Mouse (Mus musculus): ENCODE measurements at regions not wholly inside any gene's neighbourhood (a gene's known extent, or its start where the extent isn't known, plus 50 kb on each side); places are given as distances from the start of the nearest gene placed in this dataset.

GRCm38 (mm10) chr7:51722420-51722819 lies 100.6 kb downstream of the Slc17a6 start:
- peak; percentile 19 for DNase-seq (ENCODE audit: low spot score)

DNA sequence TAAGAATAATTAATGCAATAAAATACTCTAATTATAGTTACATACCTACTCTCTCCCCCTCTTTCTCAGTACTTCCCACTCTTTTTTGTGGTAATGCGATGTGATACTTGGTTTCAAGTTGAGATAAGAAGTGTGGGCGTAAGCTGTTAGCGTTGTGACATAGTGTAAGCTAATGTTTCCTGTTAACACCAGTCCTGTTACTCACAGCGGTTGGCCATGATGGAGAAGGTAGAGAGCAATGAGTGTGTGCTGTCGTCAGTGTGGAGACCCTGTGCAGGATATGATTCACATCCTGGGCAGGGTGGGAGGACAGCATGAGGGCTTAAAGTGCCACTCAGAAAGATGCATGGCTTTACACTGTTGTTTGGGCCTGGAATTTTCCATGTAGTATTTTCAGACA lies 102.1 kb downstream of the Slc17a6 start:
- DNase-seq (ENCODE audit: low spot score), result no peak

GRCm38 (mm10) chr7:51736285-51736684 lies 114.5 kb downstream of the Slc17a6 start:
- DNase-seq (ENCODE audit: low spot score), result no peak

DNA sequence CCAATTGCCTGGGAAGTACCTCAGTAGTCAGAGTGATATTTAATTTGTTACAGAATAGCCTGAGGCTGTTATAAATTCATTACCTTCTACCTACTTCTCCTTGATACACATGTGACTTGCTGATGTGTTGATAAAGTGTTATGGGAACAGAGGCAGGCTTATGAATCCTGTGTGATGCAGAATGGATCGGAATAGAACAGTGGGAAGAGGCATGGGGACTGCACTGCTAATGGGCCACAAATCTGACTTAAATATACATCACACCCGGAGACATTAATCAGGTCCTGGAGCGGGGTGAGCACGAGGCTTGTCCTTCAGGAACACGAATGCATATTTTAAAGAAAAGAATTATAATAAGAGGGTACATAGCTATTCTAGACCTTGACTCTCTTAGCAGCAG lies 117.8 kb downstream of the Slc17a6 start:
- DNase-seq (ENCODE audit: low spot score), result no peak

- DNase-seq (ENCODE audit: low spot score), result no peak
Measured at GRCm38 (mm10) chr7:51740928-51741327, 119.1 kb downstream of the Slc17a6 start.

DNA sequence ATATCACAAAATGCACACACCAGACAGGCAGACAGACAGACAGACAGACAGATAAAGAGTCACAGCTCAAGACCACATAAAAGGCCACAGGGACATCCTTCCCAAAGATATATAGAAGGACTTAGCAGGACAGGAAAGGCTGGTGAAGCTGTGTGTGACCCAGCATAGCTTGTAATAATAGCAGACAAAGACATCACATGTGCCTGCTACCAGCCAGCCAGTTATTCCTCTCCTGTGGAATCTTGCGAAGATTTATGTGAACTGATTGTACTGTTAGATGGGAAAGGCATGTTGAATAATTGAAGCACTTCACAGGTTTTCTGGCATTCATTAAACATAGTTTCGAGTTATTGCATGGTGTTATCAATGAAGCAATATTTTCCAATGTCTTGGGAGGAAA lies 119.1 kb upstream of the Gas2 start:
- DNase-seq (ENCODE audit: low spot score), result no peak

DNA sequence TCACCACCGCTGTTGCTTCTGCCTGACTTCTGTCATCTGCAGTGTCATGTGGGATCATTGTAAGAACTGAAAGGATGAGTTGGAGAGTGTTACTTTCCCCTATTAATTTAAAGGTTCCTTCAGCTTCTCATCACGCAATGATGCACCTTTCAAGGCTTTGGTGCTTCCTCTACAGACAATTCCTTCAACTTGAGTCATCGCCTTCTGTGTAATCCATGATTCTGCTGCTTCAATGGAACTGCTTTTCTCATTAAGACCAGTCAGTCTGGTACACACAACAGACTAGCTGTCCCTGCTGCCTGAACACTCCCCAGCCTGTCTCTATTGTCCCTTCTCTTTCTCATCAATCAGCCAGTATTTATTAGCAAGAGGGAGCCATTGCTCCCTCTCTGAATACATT lies 116.2 kb upstream of the Gas2 start:
- no peak for DNase-seq (ENCODE audit: low spot score)

GRCm38 (mm10) chr7:51748633-51749303 lies 113.0 kb upstream of the Gas2 start:
- DNase-seq (ENCODE audit: low spot score), result peak; percentile 52

DNA sequence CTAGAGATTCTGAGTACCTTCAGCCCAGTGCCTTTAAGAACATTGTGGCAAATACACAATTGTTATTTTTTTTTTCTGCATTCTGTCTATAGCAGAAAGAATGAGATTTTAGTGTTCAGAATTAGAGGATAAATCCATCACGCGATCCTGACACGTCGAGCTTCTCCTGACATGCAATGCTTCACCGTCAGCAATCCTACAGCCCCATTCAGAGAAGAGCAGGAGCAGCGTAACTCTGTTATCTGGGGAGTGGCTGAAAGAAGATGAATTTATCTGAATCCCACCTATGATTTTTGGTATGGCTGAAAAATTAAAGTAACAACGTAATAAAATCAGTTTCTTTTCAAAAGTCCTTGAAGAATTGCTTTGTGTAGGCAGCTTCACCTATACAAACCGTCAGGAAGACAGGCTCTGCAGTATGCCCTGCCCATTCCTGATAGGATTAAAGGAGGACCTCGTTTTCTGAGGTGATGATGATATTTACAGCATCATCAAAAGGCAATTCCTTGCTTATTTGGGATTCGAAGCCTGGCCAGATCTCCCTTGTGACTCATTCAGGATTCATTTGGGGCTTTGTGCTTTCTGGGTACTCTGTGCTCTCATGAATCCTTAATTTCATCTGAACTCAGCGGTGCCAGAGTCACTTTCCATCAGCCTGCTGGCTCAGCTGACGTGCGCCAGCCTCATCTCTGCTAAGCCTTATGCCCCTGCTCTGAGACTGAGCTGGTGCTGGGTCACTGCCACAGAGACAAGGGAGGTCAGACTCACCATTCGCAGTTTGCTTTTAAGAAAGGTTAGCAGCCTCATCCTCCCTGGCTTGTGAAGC lies 112.3 kb upstream of the Gas2 start:
- DNase-seq (ENCODE audit: low spot score), result no peak

DNA sequence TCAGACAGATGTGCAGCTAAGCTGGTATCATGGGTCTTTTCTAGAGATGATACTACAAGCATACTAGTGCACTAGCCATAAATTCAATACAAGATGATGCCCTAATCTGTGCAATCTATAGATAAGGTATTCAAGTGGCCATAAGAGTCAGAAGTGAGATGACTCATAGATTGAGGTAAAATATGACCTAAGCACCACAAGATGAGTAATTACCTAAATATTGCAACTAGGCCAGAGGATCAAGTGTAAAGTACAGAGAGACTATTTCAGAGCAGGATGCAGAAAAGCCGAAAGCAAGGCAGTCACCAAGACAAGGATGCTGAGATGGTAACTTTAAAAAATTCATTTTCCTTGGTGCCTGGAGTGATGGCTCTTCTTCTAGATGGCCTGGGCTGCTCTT lies 111.5 kb upstream of the Gas2 start:
- DNase-seq (ENCODE audit: low spot score), result no peak

DNA sequence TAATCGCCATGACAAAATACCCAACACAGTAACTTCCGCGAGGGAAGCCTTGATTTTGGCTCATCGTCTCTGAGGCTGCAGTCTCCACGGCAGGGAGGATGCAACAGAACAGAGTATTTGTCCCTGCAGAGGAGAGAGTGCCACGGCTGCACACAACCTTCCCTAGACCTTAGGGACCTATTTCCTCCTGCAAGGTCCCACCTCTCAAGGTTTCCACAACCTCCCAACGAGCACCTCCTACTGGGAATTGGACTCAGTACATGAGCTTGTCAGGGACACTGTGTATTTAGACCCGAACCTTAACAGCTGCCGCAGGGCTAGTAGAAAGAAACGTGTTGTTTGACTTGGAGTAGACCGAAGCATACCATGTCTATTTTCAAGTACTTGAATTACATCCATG lies 108.8 kb upstream of the Gas2 start:
- DNase-seq (ENCODE audit: low spot score), result no peak

DNA sequence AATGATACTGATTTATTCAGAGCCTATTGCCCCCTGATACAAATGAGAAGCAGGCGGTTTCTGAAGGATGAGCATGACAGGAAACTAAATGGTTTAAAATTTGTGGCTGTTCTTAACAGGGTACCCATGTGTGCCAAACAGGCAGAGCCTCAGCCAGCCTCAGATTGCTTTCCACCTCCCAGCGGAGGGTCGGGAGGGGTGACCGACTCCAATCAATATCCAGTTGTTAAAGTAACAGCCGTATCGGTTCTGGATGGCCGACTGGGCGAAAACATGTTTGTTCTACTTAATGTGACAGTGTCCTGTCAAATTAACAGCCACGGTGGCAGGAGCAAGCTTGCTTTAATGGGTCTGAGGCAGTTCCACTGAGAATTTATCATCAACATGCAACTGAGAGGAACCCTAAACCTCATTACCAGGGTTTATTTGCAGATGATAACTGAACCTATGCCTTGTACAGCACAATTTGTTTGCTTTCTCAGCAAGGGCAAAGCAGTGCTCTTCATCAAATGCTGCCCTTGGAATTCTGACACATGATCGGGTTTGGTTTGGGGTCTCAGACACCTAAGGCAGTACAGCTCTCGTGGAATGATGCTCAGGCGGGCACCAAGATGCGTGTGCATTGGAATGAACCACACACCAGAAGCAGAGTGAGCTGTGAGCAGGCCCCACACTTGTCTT lies 107.5 kb upstream of the Gas2 start:
- peak; percentile 61 for DNase-seq (ENCODE audit: low spot score)

DNA sequence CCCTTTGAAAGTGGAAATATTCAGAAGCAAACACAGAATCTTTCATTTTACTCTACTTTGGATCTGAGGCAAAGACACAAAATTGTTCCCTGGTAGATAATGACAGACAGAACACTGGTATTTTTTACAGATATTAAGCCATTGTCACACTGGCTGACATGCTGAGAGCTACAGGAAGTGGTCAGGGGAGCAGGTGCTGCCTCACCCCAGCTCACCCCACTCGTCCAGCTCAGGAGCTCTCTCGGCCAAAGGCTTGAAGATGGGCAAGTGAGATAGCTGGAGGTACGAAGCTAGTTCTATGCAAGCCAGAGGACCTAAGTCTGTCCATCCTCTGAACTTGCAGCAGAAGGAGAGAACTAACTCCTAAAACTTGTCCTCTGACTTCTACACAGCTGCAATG lies 105.6 kb upstream of the Gas2 start:
- DNase-seq (ENCODE audit: low spot score), result no peak

DNA sequence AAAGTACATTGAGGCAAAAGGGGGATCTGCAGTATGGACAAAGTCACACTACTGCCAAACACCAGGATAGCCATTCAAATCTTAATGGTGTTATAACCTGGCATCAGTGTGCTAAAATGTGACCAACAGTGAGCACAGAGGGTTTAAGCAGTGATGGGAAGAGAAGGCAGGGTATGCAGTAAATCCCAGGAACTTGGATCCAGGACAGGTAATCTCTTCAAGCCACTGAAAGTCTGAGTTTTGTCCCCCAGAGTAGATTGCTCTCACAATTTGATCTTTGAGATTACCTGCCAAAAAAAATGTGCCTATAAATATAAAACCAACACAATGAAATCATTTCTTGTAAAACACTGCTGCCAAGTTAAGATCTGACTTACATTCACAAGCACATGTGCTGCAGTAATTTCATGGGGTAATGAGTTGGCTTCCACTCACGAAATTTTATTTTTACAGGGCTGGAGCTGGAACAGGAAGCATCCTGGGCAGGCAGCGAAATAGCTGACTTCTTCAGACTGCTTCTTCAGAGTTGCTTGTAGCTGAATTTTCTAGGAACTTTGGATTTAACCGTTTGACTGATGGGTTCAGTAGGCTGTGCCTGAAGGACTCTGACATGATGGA lies 102.2 kb upstream of the Gas2 start:
- DNase-seq (ENCODE audit: low spot score), result no peak

GRCm38 (mm10) chr7:51767066-51767465 lies 94.7 kb upstream of the Gas2 start:
- DNase-seq (ENCODE audit: low spot score), result no peak

DNA sequence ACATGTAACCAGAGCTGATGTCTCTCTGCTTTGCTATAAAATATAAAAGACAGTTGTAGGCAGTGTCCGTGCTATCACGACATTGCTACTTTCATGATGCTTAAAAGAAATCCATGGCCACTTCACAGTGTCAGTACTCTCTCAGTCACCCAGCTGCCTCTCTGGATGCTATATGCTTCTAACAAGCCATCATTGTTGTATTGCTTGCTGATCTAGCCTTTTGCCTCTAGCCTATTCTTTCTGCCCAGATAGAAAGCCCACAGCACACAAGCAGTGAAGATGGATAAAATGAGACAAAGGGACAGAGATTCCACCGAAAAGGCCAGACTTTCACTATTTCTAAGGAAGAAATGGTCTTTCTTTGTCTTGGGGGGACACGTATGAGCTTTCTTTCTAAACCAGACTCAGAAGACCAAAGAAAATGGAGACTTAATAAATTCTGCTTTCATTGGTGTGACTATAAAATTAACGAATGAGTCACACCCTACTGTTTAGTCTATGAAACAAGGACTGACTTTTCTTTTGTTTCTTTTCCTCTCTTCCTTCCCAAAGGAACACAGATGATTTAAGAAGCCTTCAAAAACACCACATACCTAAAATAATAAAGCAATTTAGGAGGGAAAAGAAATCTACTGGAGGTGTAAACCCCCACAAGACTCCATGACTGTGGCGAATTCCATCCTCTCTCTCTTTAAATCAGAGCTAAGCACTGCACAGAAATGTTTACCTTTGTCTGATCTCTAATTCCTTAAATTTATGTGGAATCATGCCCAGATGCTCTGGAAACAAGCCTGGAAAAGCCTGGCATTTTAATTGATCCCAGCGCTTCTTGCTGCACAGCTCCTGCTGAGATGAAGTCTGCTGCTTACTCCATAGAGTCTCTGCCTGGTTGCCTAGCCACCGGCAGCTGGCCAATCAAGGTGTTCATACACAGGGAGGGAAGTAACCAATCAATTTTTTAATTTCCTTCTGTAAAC lies 89.6 kb upstream of the Gas2 start:
- peak; percentile 73 for DNase-seq (ENCODE audit: low spot score)

GRCm38 (mm10) chr7:51775968-51776367 lies 85.8 kb upstream of the Gas2 start:
- DNase-seq (ENCODE audit: low spot score), result no peak

GRCm38 (mm10) chr7:51783070-51783776 lies 78.6 kb upstream of the Gas2 start:
- no peak for DNase-seq (ENCODE audit: low spot score)

DNA sequence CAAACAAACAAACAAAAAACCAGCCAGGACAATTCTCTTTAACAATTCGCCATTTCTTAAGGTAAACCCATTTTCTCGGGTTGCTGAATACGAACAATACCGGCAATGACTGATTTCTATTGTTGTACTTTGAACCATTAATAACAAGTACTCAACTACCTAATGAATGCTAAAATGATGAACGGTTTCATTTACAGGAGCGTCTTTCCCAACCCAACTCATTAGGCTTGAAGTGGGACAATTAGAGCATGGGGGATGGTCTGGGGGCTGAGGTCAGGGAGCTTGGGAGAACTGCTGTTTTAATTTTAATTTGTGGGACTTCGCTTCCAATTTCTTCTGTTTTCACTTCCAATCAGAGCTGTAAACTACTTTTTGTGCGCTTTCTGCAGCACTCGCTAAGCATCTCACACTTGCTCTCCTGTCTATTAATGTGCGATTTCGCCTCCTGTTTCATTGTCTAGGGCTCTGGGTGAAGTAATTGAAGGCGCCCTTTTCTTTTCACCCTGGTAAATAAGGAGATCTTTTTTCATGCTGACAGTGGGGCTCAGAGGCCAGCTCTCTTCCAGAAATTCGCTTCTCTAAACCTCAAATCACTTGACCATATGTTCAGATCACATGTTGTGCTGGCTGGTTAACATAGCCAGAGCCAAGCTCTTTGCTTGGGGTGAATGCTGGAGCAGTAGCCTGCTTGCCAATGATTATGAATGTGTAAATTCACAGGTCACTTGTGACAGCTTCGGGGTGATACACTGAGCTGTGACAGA lies 77.7 kb upstream of the Gas2 start:
- DNase-seq (ENCODE audit: low spot score), result peak; percentile 55

Data from embryo, embryonic 10.5 days (tissue).